Mouse (Mus musculus) embryonic facial prominence, embryonic 14.5 days (tissue): ENCODE measurements around the gene Rps21. TPM values are rescaled to one million over a fixed set of nuclear protein-coding genes. Genes with fewer than 3 reads are reported as not detected.

Source experiments
- ATAC-seq: fragments of 200-750 bp; cut with Nextera tagmentation; 2 replicates; pipeline ENCODE4 v1.8.0; 2017; ENCODE audit warnings: low read depth, moderate number of reproducible peaks, moderate TSS enrichment
- DNase-seq: peaks from one replicate; pipeline ENCODE4 v3.0.0-alpha.2; 2015; ENCODE audit warnings: low spot score
- H3K27ac ChIP-seq: fragments of 300-500 bp; sonication (generic); replicated peaks from 2 replicates; pipeline ENCODE4 v1.5.1; 2014; ENCODE audit warnings: low read depth, mild to moderate bottlenecking, low read length, moderate library complexity
- H3K27me3 ChIP-seq: fragments of 300-500 bp; sonication (generic); replicated peaks from 2 replicates; pipeline ENCODE4 v1.6.1; 2014; ENCODE audit warnings: low read length; ENCODE audit not compliant: control insufficient read depth, insufficient read depth
- H3K36me3 ChIP-seq: fragments of 300-500 bp; sonication (generic); 2 replicates; pipeline ENCODE4 v1.6.1; 2014; ENCODE audit warnings: low read length, mixed read lengths; ENCODE audit not compliant: control insufficient read depth, insufficient read depth
- H3K4me1 ChIP-seq: fragments of 300-500 bp; sonication (generic); 2 replicates; pipeline ENCODE4 v1.6.1; 2014; ENCODE audit warnings: antibody characterized with exemption, low read length; ENCODE audit not compliant: control insufficient read depth, insufficient read depth
- H3K4me2 ChIP-seq: fragments of 300-500 bp; sonication (generic); 2 replicates; pipeline ENCODE4 v1.6.1; 2014; ENCODE audit warnings: low read depth, mild to moderate bottlenecking, low read length, moderate library complexity, mixed read lengths
- H3K4me3 ChIP-seq: fragments of 300-500 bp; sonication (generic); 2 replicates; pipeline ENCODE4 v1.5.1; 2014; ENCODE audit warnings: low read depth, mild to moderate bottlenecking, low read length
- H3K9ac ChIP-seq: fragments of 300-500 bp; sonication (generic); 2 replicates; pipeline ENCODE4 v1.6.1; 2014; ENCODE audit warnings: low read depth, mild to moderate bottlenecking, low read length, moderate library complexity, mixed read lengths
- H3K9me3 ChIP-seq: fragments of 300-500 bp; sonication (generic); 2 replicates; pipeline ENCODE4 v1.6.1; 2016; ENCODE audit warnings: low read length; ENCODE audit not compliant: control insufficient read depth
- WGBS: fragments of 180-500 bp; shearing (Covaris S2); extraction: QIAGEN DNeasy Blood & Tissue Kit; methylation state at CpG from one replicate; pipeline ENCODE4 v1.1.7; 2014; 5-methylcytosine and 5-hydroxymethylcytosine counted together
- polyA plus RNA-seq: library from polyadenylated mRNA; unstranded; fragments of >200 nt; fragmentation: Nextera tagmentation; extraction: Ambion mirVana; gene quantifications from 2 replicates; pipeline ENCODE4 v1.2.1, GENCODE M21; 2014

The Rps21 gene
- polyA plus RNA-seq, 1 experiment from 2014 or later = 787 TPM

DNA sequence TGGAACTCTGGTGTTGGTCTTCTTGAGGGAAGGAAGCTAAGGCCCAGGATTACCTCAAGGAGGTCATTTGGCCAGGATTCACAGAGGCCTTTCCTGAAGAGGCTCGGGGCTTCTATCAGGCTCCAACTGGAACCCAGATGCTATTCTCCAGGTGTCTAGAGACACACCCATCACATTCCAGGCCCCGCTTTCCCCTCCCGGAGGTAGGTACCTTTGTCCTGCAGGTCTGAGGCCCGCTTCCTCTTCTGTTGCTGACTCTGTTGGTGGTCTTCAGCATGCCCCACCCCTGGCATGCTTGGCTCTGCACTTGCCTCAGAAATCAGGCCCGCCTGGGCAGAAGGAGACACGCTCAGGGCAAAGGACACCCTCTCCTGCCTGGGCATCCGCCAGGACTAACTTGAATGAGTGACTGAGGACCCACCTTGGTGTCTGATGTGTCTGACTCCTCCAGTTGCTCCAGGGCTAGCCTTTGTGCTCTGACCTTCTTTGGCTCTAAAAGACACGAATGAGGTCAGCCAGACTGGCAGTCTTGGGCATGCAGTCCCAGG, 20.7 kb downstream of the Rps21 start:
- H3K4me1 ChIP-seq = no peaks in the 10 kb centered on the region; the same call in 1 of the 2 replicates
- no peak overlapping the region for H3K27ac ChIP-seq
- H3K36me3 ChIP-seq = no peaks in the 10 kb centered on the region
- DNase-seq (no peak), ATAC-seq (no peak)
- no peak overlapping the region for H3K4me3 ChIP-seq
- WGBS = 59% methylated on average over 6 of the region's 8 CpGs
- no peak overlapping the region for H3K4me2 ChIP-seq
- H3K9ac ChIP-seq = no peak overlapping the region
- H3K27me3 ChIP-seq = no peaks in the 10 kb centered on the region; the same call in 1 of the 2 replicates
- H3K9me3 ChIP-seq = no peaks in the 10 kb centered on the region

DNA sequence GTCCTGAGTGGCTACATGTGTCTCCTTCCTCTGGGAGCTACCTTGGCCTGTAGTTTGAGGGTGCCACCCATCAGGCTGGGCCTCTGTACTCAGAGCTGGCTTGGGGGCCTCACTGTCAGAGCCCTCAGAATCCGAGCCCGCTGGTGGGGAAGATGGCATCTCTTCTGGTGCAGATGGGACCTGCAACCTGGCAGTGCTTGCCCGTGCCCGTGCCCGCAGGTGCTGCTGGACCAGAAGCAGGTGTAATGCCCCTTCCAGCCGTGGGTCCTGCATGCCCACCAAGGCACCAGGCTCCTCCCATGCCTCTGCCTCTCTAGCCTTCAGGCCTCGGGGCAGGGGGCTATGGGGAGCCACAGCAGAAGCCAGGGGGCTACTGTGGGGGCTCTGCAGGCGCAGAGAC, 22.1 kb downstream of the Rps21 start:
- Histone ChIP-seq H3K36me3 (no peaks in the 10 kb centered on the region), H3K9ac (no peak overlapping the region), H3K27ac (no peak overlapping the region), H3K4me2 (no peak overlapping the region), H3K27me3 (no peaks in the 10 kb centered on the region), H3K4me1 (no peaks in the 10 kb centered on the region; the same call in 1 of the 2 replicates), H3K4me3 (no peak overlapping the region), H3K9me3 (no peaks in the 10 kb centered on the region)
- 81% methylated on average over 8 of the region's 8 CpGs for WGBS
- DNase-seq (no peak), ATAC-seq (no peak)

DNA sequence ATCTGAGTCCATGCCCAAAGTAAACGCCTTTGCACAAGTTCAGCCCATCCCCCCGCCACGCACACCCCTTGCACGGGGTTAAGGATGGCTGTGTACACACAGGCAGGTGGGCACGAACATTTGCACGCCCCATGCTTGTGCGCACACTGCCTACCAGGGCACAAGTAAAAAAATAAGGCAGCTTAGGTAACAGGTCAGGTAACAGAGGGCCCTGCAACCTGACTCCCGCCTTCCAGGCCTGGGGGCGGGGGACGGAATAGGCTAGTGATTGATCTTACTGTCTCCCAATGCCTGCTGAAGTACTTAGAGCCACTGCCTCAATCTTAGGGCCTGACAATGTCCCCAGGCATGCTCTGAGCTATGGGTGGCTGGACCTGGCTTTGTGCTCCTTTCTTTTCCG, 31.8 kb downstream of the Rps21 start:
- Histone ChIP-seq H3K4me3 (peak overlapping the region; percentile 20; the same call in 1 of the 2 replicates), H3K9me3 (no peaks in the 10 kb centered on the region), H3K4me1 (no peaks in the 10 kb centered on the region), H3K9ac (0 out of 2 replicates have a peak overlapping the region, but pooled peaks have one; percentile 34), H3K27ac (peak overlapping the region; percentile 77; the same call in 1 of the 2 replicates), H3K27me3 (no peaks in the 10 kb centered on the region), H3K36me3 (no peaks in the 10 kb centered on the region), H3K4me2 (peak overlapping the region; percentile 38)
- WGBS = 38% methylated on average over 11 of the region's 11 CpGs
- DNase-seq (no peak), ATAC-seq (peak; percentile 66)

DNA sequence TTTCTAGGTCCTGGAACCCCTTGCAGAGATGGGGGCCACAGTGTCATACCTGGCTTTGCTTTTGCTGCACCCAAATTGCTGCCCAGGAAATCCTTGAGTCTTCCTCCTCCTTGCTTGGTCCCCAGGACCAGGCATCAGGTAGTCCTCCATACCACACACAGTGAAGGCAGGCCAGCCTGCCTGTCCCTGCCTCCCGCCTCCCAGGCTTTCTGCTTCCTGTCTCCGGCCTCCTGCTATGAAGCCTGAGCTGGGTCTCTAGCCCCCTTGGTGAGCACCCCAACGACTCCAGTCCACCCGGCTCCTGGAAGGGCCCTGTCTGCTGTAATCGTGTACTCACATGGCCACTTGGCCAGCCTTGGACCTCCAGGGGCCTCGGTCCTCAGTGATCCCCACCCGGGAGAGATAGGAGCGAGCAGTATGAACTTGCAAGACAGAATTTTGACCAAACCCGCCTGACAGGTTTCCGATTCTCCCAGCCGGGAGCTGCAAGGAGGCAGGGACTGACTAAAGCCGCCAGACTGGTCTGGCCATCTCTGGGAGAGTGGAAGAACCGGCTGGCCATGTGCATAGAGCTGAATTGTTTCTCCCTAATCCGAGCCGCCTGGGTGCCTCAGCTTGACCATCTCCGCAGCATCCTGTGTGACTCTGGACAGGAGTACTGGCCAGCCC, 32.4 kb downstream of the Rps21 start, which contains the start of gene Rbbp8nl:
Gene Rbbp8nl, minus strand, starts transcription at position 440 of the 669 bp plus-strand sequence.
- peak within 1 kb of the TSS; percentile 34; the same call in 1 of the 2 replicates for H3K9ac ChIP-seq
- no peaks in the 10 kb centered on the region for H3K36me3 ChIP-seq
- no peaks in the 10 kb centered on the region for H3K9me3 ChIP-seq
- no peaks in the 10 kb centered on the region for H3K4me1 ChIP-seq
- H3K27me3 ChIP-seq = no peaks in the 10 kb centered on the region
- H3K4me3 ChIP-seq = peak within 1 kb of the TSS; percentile 20; the same call in 1 of the 2 replicates
- ATAC-seq (peak; percentile 83), DNase-seq (peak; percentile 89)
- H3K27ac ChIP-seq = peak within 1 kb of the TSS; percentile 77
- 26% methylated on average over 16 of the region's 16 CpGs for WGBS
- peak within 1 kb of the TSS; percentile 38 for H3K4me2 ChIP-seq

DNA sequence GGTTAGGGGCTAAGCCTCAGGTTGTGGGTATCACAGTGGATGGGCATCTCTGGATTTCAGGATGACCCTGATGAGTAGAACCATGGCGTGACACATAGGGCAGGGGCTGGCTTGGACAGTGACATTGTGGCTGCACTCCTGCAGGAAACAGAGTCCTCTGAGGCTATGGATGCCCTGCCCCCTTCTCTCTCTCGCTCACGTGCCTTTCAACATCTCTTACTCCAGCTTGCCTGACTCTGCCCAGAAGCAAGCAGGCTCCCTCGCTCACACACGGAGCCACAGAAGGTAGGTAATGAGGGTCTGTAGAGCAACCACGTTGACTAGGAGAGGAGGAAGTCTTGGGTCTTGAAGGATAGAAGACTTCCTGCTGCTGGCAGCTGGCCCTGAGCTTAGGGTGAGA, 33.3 kb downstream of the Rps21 start:
- Histone ChIP-seq H3K4me3 (no peak overlapping the region), H3K27ac (no peak overlapping the region), H3K9me3 (no peaks in the 10 kb centered on the region), H3K36me3 (no peaks in the 10 kb centered on the region), H3K4me2 (no peak overlapping the region), H3K4me1 (no peaks in the 10 kb centered on the region), H3K9ac (no peak overlapping the region), H3K27me3 (no peaks in the 10 kb centered on the region)
- DNase-seq (no peak), ATAC-seq (no peak)
- 55% methylated on average over 6 of the region's 6 CpGs for WGBS

DNA sequence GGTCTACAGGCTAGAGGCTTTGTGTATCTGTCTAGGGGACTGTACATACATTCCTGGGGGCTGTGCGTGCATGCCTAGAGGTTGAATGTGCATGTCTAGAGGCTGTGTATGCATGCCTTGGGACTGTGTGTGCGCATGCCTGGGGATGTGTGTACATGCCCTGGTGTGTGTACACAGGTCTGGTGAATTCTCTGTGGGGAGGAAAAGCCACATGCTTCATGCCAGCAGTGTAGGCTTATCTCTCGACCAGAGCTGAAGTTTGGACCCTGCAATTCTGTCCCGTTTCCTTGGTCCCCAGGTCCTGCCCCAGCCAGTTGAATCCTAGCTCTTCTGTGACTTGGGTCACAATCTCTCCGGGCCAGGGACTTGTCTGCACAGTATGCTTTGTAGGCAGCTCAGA, 34.4 kb downstream of the Rps21 start:
- no peaks in the 10 kb centered on the region for H3K27me3 ChIP-seq
- no peak overlapping the region for H3K9ac ChIP-seq
- H3K4me3 ChIP-seq = no peak overlapping the region
- DNase-seq (no peak), ATAC-seq (no peak)
- no peaks in the 10 kb centered on the region for H3K9me3 ChIP-seq
- H3K36me3 ChIP-seq = no peaks in the 10 kb centered on the region
- H3K4me2 ChIP-seq = no peak overlapping the region
- no peak overlapping the region; the same call in 1 of the 2 replicates for H3K27ac ChIP-seq
- WGBS = 81% methylated on average over 5 of the region's 5 CpGs
- no peaks in the 10 kb centered on the region for H3K4me1 ChIP-seq

DNA sequence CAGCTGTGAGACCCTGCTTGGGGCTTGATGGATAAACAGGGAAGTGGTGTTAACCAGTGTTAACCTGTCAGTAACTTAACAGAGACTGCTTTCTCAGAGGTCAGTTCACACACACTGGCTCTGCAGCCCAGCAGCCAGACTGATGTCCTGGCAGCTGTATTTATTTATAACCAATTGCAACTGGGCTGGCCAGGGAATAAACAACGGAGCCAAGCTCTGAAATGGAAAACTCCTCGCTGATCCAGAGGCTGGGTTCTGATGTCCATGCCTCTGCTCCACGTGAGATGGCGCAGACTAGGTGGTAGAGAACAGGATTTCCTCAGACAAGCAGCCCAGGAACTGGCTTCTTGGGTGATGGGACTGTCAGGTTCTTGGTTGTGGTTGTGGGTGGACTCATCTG, 34.8 kb downstream of the Rps21 start:
- H3K36me3 ChIP-seq = no peaks in the 10 kb centered on the region
- H3K9ac ChIP-seq = no peak overlapping the region
- no peak overlapping the region for H3K4me2 ChIP-seq
- DNase-seq (no peak), ATAC-seq (no peak)
- H3K4me3 ChIP-seq = no peak overlapping the region
- no peak overlapping the region for H3K27ac ChIP-seq
- H3K4me1 ChIP-seq = no peaks in the 10 kb centered on the region
- no peaks in the 10 kb centered on the region for H3K9me3 ChIP-seq
- WGBS = 68% methylated on average over 4 of the region's 4 CpGs
- H3K27me3 ChIP-seq = no peaks in the 10 kb centered on the region

DNA sequence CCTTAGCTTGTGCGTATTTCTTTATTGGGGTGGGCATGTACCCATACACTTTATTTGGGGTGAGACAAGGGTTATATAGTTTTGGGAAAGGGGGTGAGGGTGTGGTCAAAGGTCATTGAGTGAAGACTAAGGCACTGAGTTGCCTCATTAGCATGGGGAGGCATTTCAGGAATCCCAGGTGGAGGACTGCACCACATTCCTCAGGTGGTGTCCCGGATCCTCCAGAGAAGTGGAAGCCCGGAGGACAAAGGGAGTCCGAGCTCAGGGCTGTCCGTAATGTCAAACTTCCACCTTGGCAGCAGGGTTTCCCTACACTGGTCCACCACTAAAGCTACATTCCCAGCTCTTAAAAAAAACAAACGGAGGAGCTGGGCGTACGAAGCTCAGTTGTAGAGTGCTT, 35.7 kb downstream of the Rps21 start:
- no peak overlapping the region for H3K4me3 ChIP-seq
- ATAC-seq = no peak
- 75% methylated on average over 8 of the region's 8 CpGs for WGBS
- H3K27ac ChIP-seq = no peak overlapping the region
- H3K4me1 ChIP-seq = no peaks in the 10 kb centered on the region
- no peak overlapping the region for H3K9ac ChIP-seq
- H3K9me3 ChIP-seq = no peaks in the 10 kb centered on the region
- H3K4me2 ChIP-seq = no peak overlapping the region
- no peak for DNase-seq
- H3K27me3 ChIP-seq = no peaks in the 10 kb centered on the region
- no peaks in the 10 kb centered on the region for H3K36me3 ChIP-seq

DNA sequence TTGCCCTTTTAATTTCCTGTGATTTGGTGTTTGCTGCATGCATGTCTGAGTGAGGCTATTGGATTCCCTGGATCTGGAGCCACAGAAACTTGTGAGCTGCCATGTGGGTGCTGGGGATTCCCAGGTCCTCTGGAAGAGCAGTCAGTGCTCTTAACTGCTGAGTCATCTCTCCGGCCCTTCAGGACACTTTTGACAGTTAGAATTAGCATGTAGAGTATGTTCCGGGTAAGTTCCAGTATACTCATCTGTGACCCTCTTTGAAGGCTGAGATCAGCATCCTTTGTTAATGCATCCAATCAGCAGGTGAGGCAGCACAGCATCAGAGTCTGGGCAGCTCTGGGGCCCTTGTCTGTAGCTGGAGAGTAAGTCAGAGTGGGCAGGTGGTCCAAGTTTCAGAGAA, 43.1 kb downstream of the Rps21 start:
- H3K27me3 ChIP-seq = no peaks in the 10 kb centered on the region
- DNase-seq = no peak
- no peak overlapping the region for H3K4me2 ChIP-seq
- H3K9ac ChIP-seq = no peak overlapping the region
- WGBS = 66% methylated on average over 2 of the region's 2 CpGs
- no peak for ATAC-seq
- no peak overlapping the region for H3K4me3 ChIP-seq
- no peak overlapping the region for H3K27ac ChIP-seq
- peaks cover 7% of the 10 kb centered on the region; the same call in 1 of the 2 replicates for H3K9me3 ChIP-seq
- H3K4me1 ChIP-seq = no peaks in the 10 kb centered on the region
- H3K36me3 ChIP-seq = no peaks in the 10 kb centered on the region
